Mouse (Mus musculus): ENCODE data around the gene Gpatch11.

The Gpatch11 gene

GRCm38 (mm10) chr17:78894991-78895390 is 59.6 kb downstream of the Gpatch11 start:
- no peak for DNase-seq (ENCODE audit: low spot score)

- DNase-seq (ENCODE audit: low spot score), result peak; percentile 66
Observed at GRCm38 (mm10) chr17:78895394-78895793, 60.0 kb downstream of the Gpatch11 start.
